Mouse (Mus musculus) mature B cell (primary cell): ENCODE data around the gene Gm35315.
"Not testable (repeated sequence)": the region's sequence is repeated elsewhere in the genome, so short reads cannot be mapped to it uniquely, and the experiment has no call there.

Source experiments
- in situ Hi-C: fragments of 300-500 bp; cut with MboI; formaldehyde crosslinking; loops from 2 replicates; pipeline ENCODE4 v1.14.3; 2019

Gm35315 gene

GRCm38 (mm10) chr5:110094030-110094846 is at the start of gene Gm35315:
Gene Gm35315, minus strand, starts transcription at chr5:110094420.
- in situ Hi-C loops, result no loop called here

GRCm38 (mm10) chr5:110143007-110143406 is 48.8 kb upstream of the Gm35315 start:
- in situ Hi-C loops, result no loop called here

- in situ Hi-C loops, result no loop called here
Observed at GRCm38 (mm10) chr5:110142309-110142708, 48.1 kb upstream of the Gm35315 start.

- in situ Hi-C loops, result no loop called here
Observed at GRCm38 (mm10) chr5:110140424-110140823, 46.2 kb upstream of the Gm35315 start.

GRCm38 (mm10) chr5:110139325-110139724 is 45.1 kb upstream of the Gm35315 start:
- in situ Hi-C loops, result no loop called here

GRCm38 (mm10) chr5:110137816-110138215 is 43.6 kb upstream of the Gm35315 start:
- in situ Hi-C loops, result no loop called here

GRCm38 (mm10) chr5:110136087-110136464 is 41.9 kb upstream of the Gm35315 start:
- in situ Hi-C loops, result no loop called here

- in situ Hi-C loops, result no loop called here
Observed at GRCm38 (mm10) chr5:110135293-110136086, 41.3 kb upstream of the Gm35315 start, which contains the start of gene Chfr. Gene Chfr, plus strand, starts transcription at chr5:110135842.

- in situ Hi-C loops, result not testable (repeated sequence)
Observed at GRCm38 (mm10) chr5:110122380-110122779, 28.2 kb upstream of the Gm35315 start.

GRCm38 (mm10) chr5:110109991-110110441 is 15.8 kb upstream of the Gm35315 start, which contains the start of gene Zfp605:
Gene Zfp605, plus strand, starts transcription at chr5:110110092.
- in situ Hi-C loops, result loop anchor here (10.0 kb wide), 1 partner anchor 555 kb away; the partner anchor contains the start of gene Crlf2

GRCm38 (mm10) chr5:110108305-110108628 is 14.0 kb upstream of the Gm35315 start:
- in situ Hi-C loops, result loop anchor here (10.0 kb wide), 1 partner anchor 553 kb away; the partner anchor contains the start of gene Crlf2

- in situ Hi-C loops, result loop anchor here (10.0 kb wide), 1 partner anchor 553 kb away; the partner anchor contains the start of gene Crlf2
Observed at GRCm38 (mm10) chr5:110107581-110108304, 13.5 kb upstream of the Gm35315 start, which contains the start of gene Gtpbp6. Gene Gtpbp6, minus strand, starts transcription at chr5:110108197.

- in situ Hi-C loops, result loop anchor here (10.0 kb wide), 1 partner anchor 552 kb away; the partner anchor contains the start of gene Crlf2
Observed at GRCm38 (mm10) chr5:110106901-110107564, 12.8 kb upstream of the Gm35315 start.

- in situ Hi-C loops, result loop anchor here (10.0 kb wide), 1 partner anchor 552 kb away; the partner anchor contains the start of gene Crlf2
Observed at GRCm38 (mm10) chr5:110106140-110106871, 12.1 kb upstream of the Gm35315 start.

- in situ Hi-C loops, result loop anchor here (10.0 kb wide), 1 partner anchor 550 kb away; the partner anchor contains the start of gene Crlf2
Observed at GRCm38 (mm10) chr5:110104616-110105380, 10.6 kb upstream of the Gm35315 start.

- in situ Hi-C loops, result loop anchor here (10.0 kb wide), 1 partner anchor 549 kb away; the partner anchor contains the start of gene Crlf2
Observed at GRCm38 (mm10) chr5:110103901-110104615, 9.8 kb upstream of the Gm35315 start.

- in situ Hi-C loops, result loop anchor here (10.0 kb wide), 1 partner anchor 548 kb away; the partner anchor contains the start of gene Crlf2
Observed at GRCm38 (mm10) chr5:110102853-110103625, 8.8 kb upstream of the Gm35315 start.

- in situ Hi-C loops, result loop anchor here (10.0 kb wide), 1 partner anchor 548 kb away; the partner anchor contains the start of gene Crlf2
Observed at GRCm38 (mm10) chr5:110102429-110102828, 8.2 kb upstream of the Gm35315 start.
